Mouse (Mus musculus) right cerebral cortex, adult 18-20 months (tissue): ENCODE results near the gene Mdga1.

ENCODE experiments used
- DNase-seq: peaks from one replicate; pipeline ENCODE4 v3.0.0; 2022; ENCODE audit warnings: mixed read lengths

Gene Mdga1

DNA sequence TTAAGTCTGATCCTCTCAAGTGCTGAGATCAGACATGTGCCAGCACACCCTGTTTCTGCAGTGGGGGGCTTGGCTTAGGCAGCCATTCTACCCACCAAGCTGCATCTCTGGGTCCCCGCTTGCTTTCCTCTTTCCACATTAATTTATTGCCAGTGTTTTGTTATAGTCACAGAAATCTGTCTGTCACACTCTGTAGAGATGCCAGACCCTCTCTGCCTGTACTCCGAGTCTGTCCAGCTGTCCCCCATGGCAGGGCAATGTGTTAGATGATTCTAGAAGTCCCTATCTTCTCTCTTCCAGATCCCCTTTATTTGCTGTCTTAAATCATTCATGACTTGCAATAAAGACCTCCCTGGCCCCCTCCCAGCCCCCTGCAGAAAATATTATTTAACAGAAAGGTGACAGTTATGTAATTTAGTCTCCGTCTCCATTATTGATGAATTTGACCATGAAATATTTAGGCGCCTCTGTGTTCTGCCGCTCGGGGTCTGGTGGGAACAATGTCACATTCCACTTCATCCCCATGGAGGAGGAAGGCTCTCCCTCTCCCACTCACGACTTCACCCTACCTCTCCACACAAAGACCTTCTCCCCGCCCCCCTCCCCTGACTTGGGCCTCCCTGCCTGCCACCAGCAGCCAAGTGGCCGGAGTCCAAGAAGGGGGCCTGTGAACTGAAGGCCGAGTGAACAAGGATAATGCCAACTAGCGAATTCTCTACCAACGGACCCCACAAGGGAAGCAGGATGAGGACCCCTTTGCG, 50.9 kb downstream of the Mdga1 start:
- no peak for DNase-seq

DNA sequence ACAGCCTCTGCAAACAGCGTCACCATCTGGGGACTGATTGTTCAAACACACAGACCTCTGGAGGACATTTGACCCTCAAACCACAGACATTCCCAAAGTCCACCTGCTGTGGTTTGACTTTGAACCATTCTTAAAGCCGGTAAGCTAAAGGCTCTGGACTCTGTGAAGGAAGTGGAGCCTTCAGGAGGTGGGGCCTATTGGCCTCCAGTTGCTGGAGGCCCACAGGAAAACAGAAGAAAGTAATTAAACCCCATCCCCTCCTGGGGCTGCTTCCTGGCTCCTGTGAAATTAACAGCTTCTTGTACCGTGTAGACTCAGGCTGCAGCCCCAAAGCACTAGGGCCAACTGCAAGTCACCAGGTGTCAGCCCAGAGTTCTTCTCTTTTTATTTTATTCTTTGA, 52.9 kb downstream of the Mdga1 start:
- DNase-seq = no peak

DNA sequence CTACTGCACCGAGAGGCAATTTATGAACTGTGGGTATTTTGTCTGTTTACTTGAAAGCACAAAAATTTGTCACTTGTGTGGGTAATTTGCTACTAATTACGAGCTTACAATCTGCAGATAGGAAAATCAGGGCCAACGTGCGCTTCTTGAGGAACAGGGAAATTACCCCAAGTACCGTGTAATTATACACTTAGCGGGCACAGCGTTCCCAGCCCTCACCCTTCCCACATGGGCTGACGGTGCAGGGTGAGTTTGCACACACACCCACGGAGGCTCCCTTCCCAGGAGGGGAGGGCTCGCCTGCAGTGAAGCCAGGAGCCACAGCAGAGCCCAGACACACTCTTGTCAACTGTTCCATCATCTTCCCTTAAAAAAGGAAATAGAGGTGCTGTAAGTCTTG, 54.1 kb downstream of the Mdga1 start:
- peak; percentile 35 for DNase-seq

DNA sequence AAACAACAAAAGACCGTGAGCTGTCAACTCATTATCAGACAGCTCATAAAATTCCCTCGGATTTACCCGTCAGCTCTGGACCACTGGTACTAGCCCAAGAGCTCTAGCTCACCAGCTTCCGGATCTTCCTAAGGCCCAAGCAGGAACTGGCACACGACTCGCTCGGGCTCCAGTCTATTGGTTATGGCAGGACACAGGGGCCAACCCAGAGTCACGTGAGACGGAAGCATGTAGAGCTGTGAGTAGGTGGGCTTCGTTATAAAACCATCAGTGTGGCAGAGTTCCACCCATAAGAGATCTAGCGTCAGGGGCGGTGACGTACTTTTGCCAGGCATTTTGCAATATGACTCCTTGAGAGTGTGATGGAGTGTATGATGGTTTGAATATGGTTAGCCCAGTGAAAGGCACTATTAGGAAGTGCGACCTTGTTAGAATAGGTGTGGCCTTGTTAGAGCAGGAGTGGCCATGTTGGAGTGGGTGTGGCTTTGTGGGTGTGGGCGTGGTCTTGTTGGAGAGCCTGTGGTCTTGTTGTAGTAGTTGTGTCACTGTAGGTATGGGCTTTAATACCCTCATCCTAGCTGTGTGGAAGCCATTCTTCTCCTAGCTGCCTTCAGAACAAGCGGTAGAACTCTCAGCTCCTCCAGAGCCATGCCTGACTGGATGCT, 56.5 kb downstream of the Mdga1 start:
- DNase-seq = no peak

DNA sequence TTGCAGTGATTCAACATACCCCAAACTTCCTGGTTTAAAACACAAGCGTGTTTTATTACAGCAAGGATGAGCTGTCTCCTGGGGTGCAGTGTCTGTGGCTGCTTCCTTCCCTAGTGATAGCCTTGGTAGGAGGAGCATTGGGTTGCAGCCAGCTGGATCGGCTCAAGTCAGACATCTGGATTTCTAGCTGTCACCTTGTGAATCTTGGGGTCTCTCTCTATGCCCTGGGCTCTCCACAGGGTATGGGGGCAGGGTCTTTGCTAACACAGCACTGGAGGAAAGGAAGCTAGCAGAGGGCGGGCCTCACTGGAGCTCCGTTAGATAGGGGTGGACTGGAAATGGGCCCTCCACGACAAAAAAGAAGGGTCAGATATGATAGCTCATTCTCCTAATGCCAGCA, 57.2 kb downstream of the Mdga1 start:
- DNase-seq = no peak

DNA sequence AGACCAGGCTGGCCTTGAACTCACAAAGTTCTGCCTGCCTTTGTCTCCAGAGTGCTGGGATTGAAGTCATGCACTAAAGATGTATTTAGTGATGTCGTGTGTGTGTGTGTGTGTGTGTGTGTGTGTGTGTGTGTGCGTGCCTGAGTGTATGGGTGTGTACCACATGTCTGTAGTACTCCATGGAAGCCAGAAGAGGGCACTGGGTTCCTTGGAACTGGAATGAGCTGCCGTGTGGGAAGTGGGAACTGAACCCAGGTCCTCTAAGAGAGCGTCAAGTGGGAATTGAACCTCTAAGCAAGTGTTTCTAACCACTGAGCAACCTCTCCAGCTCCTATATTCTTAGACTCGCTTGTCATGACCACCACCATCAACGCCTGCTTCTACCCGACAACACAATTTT, 60.9 kb downstream of the Mdga1 start:
- DNase-seq = no peak

DNA sequence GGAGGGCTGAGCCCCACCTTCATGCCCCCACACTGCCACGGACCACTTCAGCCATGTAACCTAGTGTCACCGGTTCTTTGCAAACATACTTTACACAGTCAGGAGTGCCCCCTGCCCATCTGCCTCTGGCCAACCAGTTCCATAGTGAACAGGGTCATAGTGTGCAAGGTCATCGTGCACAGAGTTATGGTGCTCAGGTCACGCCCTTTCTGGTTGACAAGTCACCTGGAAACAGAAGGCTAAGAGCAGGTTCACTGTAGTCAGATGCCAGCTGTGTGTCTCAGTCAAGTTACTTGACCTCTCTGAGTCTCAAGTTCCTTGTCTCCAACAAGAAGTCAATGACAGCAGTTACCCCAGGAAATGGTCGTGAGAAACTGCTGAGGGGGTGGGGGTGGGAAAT, 65.2 kb downstream of the Mdga1 start:
- DNase-seq = no peak

DNA sequence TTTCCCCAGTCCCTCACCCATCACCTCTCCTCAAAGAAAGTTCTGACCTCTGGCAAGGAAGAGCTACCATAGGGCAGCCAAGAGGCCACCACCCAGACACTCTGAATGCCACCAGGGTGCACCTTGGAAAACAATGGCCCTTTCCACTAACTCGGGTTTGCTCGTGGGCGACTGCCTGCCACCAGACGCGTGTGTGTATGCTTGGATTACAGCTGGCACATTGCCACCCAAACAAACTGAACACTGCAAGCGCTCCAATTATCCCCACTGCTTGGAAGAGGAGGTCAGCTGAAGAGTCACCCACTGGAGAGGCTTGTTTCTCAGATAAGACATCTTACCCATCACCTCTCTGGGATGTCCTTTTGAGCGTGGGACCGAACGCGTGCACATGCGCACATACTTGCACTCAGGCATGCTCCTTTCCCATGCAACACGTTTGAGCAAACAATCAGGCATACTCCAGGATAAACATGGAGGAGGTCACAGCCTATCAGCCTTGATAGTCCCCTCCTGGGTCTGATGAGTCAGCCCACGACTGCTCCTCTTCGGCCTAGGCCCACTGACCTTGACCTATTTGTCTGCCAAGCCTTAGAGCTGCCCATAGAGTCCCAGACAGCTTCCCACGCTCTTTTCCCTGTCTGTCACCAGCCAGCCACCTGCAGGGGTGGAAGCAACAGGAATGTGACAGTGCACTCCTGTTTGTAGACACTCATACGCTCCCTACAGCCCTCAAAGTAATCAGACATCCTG, 67.3 kb downstream of the Mdga1 start:
- DNase-seq = no peak

DNA sequence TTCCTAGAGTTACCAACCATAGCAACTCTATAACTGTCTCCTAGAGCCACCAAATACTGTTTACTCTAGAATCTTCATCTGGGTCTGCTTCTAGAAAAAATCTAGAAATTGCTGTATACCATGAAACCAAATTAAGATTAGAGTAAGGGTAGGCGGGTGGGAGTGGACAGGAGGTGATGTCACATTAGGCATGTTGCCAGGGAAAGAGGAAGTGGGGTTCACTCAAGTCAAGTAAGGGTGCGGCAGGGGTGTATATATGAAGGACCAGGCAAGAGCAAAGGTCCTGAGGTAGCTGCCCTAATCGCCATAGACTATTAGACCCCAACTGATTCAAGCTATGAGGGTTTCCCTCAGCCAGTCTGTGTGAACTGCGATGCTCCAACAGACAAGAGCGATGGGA, 69.6 kb downstream of the Mdga1 start:
- no peak for DNase-seq

DNA sequence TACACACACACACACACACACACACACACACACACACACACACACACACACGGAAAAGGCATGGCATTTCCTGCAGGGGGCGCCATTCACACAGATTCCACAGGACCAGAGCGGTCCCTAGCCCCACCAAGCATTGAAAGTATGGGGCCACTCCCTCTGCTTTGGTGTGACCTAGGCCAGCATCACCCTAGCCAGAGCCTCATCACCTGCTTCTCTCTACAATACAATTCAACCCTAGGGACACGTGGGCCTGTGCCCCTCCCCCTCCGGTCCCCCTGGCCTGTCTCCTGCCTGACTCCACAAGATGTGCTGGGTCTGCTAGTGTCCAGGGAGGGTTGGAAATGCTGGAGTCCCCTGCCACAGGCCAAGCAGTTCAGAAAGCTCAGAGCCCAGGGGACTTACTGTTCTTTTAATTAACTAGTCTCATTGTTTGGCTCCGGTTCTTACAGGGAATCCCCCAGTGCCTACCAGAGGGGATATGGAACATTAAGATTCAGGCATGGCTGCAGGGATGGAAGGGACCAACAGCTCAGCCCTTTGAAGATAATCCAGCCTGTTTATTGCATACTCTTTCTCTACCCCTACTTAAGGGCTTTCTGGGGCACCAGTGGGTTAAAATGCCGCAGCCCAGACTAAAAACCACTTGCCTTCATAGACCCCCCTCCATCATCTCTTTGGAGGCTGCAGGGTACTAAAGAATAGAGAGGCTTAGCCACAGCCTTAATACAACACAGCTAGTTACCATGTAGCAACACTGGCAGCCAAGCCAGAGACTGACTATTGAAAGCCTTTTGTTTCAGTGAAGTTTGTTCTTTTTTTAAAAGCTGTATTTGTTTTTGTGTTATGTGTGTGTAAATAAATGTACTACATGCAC, 73.5 kb downstream of the Mdga1 start:
- DNase-seq = no peak

DNA sequence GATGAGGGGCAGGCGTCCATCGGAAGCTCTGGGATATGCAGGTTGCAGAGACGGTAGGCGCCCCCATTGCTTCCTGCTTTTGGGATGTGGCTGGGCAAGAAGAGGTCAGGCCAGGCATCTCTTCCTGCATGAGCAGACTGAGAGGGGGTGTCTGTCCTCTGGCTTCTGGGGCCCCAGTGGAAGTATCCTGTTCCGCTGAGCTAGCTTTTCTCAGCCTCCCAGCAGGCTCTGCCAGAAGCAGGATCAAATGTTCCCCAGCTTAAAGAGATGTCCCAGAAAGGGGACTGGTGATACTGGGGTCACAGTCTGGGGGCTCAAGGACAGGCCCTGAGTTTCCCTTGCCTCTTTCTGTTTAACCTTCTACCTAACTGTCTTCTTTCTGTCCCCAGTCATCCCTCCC, 74.3 kb downstream of the Mdga1 start:
- DNase-seq = no peak

DNA sequence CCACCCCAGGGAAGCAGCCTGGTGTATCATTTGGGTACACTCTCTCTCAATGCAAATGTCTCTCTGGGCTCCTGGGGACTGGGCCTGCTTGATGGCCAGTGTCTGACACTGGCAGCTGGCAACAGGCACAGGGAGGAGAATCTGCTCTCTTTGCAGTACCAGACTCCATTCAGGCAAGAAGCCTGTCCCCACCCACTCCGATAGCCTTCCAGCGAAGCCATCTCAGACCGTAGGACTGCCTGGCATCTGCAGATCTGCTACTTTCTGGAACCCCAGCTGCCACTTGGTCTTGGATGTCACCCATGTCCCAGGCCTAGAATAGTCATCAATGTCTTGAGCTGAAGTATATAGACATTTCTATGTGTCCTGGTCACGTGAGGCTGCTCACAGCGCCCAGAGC, 74.9 kb downstream of the Mdga1 start:
- no peak for DNase-seq

DNA sequence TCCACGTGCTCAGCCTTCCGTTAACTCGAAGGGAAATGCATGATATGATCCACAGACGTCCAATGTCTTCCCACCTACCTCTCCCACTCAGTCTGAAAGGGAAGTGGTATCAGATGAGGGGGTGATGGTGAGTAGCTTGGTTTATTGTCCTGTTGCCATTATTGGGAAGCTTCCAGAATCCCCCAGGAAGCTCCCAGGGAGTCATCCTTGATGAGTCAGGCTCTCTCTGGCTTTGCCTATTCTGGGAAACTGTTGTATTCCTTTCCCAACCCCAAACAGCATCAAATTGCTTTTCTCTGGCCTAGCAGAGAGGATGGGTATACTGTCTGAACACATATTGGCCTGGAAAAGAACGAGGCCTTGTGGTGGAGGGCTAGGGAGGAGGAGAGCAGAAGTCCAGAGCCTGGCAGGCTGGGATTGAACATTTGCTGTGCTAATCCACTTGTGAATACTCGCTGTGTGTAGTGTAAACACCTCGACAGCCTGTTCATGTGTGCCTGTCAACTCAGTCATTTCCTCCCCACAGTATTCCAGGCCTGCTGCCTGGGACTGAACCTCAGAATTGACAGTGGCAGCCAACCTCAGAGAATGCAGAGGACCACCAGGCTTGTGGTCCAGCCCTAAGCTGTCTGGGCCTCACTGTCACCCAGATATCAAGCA, 79.3 kb downstream of the Mdga1 start:
- peak; percentile 22 for DNase-seq

DNA sequence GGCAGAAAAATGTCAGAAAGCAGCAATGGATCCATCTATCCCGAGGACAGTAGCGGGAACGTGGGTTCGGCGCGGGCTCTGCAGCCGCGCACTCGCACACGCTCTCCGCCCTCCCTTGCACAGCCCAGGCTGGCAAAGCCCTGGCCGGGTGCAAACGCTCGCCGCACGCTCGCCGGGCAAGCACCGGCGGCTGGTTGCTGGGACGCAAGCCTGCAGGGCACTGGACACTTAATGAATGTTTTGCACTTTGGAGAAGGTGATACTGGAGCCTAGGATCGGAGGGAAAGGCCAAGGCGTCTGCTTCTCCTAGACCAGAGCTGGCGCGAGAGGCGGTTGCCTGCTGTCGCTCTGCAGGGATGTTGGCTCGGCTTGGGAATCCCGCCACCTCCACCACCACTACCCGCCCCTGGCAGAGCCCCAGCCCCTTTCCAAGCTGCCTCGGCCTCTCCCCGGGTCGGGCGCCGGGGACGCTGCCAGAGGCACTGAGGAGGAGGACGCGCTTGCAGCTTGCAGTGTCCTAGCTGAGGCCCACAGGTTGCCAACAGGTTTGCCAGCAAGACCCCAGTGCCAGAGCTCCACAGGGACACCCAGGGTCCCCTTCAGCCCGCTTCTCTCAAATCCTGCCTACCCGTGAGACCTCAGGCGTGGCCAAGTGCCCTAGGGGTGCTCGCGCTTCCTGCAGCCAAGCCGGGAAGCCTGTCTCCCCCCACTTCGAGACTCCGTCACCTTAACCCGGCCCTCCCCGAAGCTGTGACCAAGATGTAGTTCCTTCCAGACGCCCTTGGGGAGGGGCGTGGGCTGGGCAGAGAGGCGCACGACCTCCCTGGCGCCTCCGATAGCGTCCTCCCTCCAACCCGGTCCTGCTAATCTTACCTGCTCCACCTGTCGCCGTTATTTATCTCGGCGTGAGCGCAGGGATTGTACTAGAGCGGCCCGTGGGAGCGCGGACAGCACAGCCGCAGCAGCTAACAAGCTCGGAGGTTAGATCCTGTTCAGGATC, 80.6 kb downstream of the Mdga1 start:
- DNase-seq = peak; percentile 38

DNA sequence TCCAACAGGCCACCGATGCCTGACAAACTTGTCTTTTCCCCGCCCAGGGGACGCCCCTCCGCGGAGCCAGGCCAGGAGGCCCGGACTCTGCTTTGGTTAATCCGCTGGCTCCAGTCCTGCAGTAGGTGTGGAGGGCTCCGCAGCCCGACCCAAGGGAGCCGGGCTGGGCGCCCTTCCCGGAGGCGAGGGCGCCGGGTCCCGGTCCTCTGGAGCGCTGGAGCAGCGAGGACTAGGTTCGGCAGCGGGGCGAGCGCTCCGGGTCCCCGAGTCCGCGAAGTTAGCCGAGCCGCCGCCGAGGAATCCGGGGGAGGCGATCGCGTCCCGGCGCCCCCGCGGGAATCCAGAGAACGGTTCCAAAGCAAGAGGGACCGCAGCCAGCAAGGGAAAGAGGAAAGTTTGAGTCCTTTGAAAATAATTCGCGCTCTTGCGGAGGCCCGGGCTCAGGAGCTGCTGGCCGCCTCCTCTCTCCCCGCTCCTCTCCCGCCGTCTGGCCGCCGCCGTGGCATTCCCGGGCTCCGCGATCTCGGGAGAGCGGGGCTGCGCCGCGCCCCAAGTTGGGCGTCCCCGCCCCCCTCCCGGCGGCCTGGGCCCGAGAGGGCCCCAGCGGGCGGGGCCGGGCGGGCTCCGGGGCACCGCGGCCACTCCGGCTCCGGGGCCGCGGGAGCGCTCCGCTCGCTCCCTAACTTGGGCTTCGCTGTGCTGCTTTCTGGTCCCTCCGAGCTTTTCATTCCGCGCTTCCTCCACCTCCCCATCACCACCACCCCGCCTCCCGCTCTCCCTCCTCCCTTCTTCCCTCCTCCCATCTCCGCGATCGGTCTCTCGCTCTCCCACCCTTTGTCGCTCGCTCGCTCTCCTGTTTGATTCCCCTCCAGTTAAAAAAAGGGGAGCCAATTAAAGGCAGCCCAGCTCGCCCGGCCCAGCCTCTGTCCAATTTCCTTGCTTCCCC, 81.7 kb downstream of the Mdga1 start:
- peak; percentile 66 for DNase-seq

DNA sequence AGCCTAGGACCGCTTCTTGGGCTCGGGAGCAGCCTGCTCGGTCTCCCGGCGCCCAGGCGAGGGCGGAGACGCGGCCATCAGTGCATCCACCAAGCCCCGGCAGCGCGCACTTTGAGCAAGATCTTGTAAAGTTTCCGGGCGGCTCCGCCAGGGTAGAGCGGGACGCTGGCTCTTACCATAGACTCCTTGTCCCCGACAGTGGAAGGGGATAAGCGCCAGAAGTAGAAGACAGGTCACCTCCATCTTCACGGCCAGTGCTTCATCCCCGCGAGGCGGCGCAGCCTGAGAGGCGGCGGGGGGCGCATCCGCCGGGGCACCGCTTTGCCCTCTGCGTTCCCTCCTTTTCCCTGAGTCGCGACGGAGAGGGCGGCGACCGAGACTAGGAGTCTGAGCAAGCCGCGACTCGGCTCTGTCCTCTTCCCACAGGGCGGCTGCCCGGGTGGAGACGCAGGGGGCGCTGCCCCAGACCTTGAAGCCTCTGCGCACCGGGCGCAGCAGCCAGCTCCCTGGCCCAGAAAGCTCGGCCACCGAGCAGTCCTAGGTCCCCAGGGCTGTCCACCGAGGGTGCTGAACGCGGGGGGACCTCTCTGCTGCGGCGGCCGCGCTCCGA, 82.5 kb downstream of the Mdga1 start:
- DNase-seq = peak; percentile 24

DNA sequence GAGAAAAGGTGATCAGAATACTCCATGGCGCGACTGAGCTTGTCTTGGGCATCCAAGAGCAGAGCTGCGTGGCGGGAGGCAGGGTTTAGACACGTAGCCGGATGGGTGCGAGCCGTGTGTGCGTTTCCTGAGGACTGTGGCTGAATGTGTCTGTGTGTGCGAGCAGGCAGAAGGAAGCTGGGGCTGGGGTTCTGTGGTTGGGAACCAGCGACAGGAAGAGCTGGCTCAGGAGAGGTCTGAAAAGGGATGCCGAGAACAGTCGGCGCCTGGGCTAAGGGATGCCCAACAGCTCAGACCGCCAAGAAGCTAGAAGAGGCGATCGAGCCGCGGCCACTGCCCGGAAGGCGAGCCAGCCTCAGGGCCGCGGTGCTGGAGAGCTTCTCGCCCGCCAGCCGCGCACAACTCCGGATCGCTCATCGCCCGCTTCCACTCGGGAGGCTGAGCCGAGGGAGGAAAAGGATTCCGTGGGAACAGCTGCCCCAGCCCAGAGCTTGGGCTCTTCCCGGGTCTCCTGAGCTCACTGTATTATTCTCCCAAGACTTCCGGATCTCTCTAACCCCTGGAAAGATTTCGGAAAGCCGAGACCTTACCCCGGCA, 83.1 kb downstream of the Mdga1 start:
- peak; percentile 26 for DNase-seq

DNA sequence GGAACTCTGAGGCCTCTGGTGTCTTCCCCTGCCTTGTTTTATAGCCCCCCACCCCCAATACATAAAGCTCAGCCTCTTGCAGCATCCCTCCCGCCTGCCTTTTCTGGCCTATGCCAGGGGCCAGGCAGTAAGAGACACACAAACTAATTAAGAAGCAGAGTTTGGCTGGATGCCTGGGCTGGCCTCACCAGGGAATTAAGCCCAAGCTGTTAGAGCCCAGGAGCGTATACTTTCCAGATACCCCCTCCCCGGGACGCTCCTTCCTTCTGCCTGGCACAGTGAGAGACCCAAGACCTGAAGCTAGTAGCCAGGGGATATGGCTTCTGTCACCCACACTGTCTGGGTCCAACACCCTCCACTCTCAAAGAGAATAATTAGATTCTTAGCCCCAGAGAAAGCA, 83.8 kb downstream of the Mdga1 start:
- DNase-seq = peak; percentile 26

DNA sequence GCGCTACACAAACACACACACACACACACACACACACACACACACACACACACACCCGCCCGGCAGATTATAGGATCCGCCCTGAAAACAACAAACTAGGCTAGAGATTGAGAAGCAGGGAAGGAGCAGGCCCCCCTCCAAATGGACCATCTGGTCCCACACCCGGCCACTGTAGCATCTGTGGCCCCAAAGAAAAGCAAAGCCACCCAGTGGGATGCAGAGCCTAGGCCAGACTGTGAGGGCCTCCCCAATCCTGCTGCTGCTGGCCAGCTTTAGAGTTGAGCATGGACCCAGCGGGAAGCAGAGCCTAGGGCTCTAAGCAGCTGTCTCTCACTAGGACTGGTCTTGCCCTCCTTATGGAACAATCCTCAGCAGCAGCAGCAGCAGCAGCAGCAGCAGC, 85.3 kb downstream of the Mdga1 start:
- no peak for DNase-seq
